Mouse (Mus musculus) G1E-ER4 (cell line): ENCODE data around the gene Tprgl. TPM values are rescaled to one million over a fixed set of nuclear protein-coding genes. Genes with fewer than 3 reads are reported as not detected.

Source experiments
- GATA1 ChIP-seq: IDR thresholded peaks from one replicate; pipeline ENCODE4 v1.8.0; 2012; ENCODE audit warnings: low read length, inconsistent platforms
- polyA plus RNA-seq: library from polyadenylated mRNA; stranded (reverse); fragments of >175 nt; gene quantifications from 2 replicates; pipeline ENCODE4 v1.2.3, GENCODE M21; 2012

Gene Tprgl
- polyA plus RNA-seq, 1 experiment = 100 TPM

DNA sequence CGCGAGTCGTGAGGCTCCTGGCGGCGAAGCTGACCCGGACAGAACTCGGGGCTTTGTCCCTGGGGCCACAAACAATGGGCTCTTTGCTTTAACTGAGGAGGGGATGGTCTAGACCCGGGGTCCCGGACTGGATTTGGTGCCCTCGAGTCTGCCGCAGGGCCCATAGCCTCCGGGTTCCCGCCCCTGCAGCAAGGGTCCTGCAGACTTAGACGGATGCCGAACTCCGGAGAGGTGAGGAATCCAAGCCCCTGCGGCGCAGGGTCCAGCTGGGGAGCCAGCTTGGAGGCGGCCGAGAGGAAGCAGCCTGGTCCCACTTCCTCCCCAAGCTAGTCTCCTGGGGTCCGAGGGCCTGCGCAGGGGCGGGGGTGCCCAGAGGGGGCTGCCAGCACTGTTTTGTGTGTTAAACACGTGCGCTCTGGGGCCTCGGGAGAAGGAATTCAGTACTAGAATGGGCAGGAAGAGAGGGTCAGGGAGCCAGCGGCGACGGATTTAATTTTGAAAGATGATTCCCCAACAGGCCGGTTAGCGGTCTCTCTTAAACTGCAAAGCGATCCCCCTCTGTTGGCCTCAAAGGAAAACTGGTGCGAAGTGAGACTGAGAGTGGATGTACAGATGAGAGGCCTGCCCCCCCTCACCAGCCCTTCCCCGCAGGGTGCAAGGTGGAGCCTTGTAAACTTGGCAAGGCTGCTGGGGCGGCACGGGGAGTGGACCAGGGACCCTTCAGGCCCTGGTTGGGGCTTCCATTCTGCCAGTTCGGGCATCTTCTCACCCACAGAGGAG, 10.9 kb upstream of the Tprgl start:
- TF ChIP-seq GATA1 = no peak

DNA sequence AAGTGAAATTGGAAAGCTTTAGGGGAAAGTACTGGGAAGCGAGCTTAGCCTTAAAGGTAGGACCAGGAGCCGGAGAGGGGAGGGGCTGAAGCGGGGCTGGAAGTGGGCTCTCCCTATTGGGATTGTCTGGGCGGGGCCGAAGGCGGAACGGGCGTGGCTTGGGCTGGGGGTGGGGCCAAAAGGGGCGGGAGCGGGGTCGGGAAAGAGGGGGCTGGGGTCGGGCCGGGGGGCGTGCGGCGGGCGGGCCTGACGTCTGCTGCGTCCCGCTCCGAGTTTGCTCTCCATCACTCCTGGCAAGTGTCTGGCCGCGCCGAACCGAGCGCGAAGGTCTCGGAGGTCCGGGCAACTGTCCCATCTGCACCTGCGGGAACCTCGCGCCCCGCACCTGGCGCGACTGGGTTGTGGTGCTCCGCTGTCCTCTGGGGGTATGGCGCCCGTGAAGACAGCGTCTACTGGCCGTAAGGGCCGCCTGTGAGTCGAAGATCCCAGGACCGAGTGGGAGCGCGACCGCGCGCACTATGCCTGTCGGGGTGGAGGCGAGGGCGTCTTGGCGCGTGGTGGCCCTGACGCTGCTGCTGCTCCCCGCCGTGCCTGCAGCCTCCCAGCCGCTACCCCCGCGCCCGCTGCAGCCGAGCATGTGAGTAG, 10.2 kb upstream of the Tprgl start, which contains the start of gene Megf6:
Gene Megf6, plus strand, starts transcription at position 225 of the 645 bp plus-strand sequence.
- no peak for TF ChIP-seq GATA1

DNA sequence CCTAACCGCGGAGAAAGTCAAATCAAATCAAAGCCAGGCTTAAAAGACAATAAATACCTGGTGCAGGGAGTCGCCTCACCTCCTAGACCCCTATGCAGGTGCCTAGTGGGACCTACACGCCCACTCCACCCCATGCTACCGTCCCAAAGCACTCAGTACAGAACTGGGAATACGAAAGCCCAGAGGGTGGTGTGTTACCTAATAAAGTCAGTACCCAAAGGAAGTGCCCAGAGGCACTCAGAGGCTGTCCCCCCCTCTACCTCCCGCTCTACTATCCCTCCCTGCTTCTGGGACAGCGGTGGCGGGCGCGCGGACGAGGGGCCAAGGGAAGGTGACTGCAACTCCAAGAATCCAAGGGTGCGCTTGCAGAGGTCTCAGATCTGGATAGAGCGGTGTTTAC, 9.6 kb upstream of the Tprgl start:
- no peak for TF ChIP-seq GATA1

DNA sequence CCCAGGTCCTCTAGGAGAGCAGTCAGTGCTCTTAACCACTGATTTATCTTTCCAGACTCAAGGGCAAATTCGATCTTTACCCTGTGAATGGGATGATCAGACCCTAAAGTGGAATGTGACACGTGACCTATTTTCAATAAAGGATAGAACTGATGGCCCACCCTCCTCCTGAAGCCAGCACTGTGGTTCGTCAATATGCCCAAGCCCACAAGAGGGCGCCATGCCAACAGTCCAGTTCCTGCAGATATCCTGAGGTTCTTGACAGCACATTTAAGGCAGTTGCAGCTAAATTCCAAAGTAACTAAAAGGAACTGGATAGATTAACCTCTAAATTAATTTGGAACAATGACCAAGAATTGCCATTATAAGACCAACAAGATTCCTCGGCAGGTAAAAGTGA, 6.6 kb upstream of the Tprgl start:
- no peak for TF ChIP-seq GATA1

DNA sequence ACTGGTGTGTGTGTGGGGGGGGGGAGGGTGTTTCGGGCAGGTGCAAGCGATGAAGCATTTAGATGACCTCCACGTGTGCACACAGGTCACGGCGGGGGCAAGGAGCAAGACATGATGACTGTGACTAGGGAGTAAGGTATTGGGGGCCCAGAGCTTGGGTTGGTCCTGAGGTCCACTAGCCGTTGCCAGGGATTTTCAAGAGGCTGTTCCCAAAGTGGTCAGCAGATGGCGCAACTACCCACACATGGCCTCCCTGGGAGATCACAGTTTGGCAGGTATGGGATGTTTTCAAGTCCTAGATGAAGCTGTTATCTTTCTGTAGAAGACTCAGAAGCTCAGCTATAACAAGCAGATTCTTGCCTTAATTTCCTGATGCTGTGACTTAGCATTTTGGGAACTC, 2.8 kb upstream of the Tprgl start:
- TF ChIP-seq GATA1 = no peak

DNA sequence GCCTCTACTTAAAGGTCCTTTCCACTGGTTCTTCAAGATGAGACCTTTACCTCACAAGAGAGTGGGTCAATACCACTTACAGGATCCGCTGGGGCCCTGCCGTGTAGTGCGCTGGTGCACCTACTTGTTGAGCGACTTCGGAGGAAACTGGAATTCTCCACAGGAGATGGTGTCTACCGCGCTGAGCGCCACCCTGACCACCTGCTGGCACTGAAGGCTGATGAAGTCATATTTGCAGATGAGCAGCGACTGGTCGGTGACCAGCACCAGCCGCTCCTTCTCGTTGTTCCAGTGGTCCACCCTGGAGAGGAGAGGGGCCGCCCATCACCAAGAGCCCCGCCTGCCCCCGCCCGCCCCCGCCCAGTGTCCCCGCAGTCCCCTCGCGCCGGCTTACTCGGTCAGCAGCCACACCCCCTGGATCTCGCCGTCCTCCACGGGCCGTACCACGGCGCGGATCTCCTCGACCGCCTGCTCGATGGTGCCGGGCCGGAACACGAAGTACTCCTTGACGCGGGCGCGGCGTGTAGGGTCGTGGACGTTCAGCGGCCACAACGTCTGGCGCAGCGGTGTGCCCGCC, 417 bp downstream of the Tprgl start:
- TF ChIP-seq GATA1 = no peak

DNA sequence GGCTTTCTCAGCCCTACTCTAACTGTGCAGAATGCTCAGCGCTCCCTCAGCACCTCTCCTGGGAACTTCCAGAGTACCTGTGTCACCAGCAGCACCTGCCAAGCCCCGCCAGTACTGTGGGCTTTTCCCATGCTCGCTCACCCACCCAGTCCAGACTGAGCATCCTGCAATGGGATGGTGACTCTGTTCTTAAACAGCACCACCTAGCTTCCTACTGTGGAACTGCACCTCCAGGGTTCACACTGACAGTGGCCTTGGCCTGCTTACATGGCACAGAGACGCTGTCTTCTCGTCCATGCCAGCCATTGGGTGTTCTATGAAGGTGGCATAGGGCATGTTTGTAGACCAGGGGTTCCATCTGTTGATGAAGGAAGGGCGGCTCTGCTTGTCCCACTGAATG, 1.5 kb downstream of the Tprgl start:
- no peak for TF ChIP-seq GATA1

DNA sequence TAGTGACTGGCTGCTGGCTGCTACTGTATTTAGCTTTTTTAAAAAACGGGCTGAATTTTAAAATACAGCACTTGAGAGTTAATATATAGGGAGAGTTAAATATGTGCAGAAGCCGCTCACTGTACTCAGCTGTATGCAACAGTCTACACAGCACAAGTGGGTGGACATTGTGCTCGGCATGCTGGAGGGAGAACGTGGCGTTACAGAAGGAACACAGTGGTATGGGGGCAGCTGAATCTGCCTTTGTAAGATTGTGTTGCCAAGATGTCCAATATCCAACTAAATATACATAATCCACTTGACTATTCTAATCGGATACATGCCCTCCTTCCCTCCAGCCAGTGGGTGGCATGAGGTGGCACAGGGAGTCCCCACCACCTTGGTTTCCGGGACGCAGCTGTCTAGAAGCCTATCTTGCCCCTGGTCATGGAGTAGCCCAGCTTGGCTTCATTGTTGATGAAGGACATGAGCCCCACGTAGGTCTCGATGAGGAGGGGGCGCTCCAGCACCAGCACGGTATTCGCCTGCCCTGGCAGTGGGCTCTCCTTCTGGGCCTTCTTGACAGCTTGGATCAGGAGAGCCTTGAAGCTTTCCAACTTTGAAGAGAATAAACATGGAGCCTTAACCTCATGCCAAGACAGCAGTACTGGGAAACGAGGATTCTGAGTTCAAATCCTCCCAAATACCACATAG, 2.4 kb downstream of the Tprgl start:
- no peak for TF ChIP-seq GATA1

DNA sequence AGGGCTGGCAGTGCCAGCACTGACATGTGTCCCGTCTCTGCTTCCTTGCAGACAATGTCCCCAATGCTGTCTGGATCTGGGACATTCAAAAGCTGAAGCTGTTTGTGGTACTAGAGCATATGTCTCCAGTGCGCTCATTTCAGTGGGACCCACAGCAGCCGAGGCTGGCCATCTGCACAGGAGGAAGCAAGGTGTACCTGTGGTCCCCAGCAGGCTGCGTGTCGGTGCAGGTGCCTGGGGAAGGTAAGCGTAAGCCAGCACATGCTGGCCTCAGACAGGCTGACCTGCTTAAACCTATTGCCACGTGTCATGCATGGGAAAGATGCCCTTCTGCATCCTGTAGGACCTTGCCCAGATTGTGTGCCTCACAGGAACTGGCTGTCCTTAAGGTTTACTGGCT, 4.4 kb downstream of the Tprgl start:
- TF ChIP-seq GATA1 = no peak

DNA sequence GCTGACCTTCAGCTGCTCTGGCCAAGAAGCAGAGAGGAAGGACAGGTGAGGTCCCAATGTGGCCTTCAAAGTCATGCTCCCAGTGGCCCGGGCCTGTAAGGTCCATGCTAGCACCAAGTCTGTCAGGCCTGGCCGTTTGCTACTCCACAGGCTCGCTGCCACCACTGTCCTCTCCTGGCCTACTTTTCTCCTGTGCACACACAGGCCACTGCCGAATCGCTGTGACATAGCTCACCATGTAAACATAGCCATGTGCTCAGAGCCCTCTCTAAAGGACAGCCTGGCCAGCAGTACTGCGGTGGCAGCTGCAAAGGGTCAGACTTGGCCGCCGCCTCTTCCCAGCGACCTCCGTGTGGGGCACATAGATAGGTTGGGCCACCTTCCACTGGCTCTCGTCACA, 6.4 kb downstream of the Tprgl start:
- TF ChIP-seq GATA1 = no peak

DNA sequence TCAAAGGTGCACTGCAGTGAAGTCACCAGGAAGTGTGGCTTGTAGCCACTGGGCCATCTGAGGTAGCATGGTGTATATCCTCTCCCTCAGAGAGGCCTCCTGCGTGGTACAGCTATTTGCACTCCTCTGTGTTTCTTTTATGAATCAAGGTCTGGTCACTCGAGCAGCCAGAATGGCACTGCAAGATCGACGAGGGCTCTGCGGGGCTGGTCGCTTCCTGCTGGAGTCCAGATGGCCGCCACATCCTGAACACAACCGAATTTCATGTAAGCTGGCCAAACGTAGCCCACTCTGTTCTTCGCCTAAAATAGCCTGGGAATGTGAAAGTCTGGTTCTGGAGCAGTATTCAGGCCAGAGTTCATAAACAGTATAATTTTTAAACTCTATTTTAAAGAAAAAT, 14.1 kb downstream of the Tprgl start:
- TF ChIP-seq GATA1 = no peak

DNA sequence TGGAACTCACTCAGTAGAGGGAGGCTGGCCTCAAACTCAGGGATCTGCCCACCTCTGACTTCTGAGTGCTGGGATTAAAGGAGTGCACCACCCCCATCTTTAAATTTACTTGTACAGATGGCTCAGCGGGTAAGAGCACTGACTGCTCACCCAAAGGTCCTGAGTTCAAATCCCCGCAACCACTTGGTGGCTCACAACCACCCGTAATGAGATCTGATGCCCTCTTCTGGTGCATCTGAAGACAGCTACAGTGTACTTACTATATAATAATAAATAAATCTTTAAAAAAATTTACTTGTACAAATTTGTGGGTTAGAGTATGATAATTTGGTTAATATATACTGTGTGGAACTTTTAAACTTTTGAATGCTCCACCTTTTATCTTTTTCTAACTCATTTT, 15.8 kb downstream of the Tprgl start:
- TF ChIP-seq GATA1 = no peak

DNA sequence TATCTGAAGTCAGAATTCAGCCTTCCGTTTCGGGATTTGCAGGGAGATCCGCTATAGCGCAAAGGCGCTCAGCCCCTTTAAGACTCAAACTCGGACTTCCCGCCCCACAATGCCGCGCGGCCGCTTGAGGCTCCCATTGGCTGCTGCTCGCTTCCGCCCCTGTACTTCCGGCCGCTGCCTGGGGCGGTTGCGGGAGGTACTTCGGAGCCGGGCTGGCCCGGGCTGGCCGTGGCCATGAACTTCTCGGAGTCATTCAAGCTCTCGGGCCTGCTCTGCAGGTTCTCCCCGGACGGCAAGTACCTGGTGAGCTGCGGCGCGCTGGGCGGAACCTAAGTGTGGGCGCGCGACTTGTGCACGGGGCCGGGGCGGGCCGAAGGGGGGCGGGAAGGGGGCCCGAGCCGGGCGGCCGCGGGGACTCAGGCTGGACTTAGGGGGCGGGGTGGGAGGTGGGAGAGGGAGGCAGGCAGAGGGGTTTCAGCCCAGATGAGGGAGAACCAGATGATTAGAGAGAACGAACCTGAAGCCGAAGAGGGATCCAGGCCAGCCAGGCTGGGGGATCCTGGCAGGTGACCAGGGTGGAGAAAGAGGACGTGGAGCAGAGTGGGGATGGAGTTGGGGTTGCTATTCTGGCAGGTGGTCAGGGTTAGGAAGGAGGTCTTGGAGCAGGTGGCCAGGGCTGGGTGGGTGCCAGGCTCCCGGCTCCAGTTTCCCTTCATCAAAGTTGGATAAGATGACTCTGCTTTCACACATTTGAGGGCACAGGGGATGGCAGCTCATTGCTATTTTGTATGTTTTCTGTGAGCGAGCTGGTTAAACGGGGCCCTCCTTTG, 18.0 kb downstream of the Tprgl start, which contains the start of gene Wrap73:
Gene Wrap73, plus strand, starts transcription at position 162 of the 830 bp plus-strand sequence.
- no peak for TF ChIP-seq GATA1

DNA sequence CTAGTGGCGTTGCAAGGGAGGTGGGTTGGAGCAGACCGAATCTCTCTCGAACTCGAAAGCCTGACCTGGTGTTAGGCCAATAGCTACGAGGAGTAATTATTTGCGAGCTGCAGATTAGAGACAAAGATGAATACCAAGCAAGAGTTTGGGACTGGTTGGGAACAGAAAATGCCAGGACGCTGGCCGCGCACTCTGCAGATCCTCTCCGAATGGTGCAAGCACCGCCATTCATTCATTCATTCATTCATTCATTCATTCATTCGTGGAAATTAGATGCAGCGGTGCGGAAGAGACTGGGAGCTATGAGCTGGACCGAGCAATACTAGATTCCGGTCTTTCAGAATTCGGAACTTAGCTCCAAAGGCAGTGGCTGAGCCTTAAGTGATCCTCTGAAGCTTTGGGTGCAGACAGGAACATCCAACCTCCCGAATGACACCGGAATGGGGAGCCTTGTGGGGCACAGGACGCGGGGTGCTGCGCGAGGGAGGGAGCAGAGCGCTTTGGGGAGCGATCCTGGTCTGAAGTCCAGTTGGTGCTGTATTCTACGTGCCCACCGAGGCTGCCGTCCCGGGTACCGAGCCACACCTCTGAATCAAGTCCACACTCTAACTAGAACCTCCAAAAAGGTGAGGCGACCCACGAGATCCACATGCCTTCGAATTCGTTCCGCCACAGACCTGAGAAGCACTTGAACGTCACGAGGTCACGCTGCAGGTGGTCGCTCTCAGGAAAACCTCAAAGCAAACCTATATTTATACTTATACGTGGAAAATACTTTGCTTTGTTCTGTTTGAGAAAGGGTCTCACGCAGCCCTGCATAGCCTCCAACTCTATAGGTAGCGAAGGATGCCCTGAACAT, 19.2 kb downstream of the Tprgl start:
- no peak for TF ChIP-seq GATA1
